Mouse (Mus musculus) CH12.LX (cell line): ENCODE data around the gene Dgat2l6. TPM values are rescaled to one million over a fixed set of nuclear protein-coding genes. Genes with fewer than 3 reads are reported as not detected.

ENCODE experiments used
- DNase-seq: peaks from one replicate; pipeline ENCODE4 v3.0.0-alpha.2; 2013; ENCODE audit errors: extremely low read depth
- H3K27ac ChIP-seq: 2 replicates; pipeline ENCODE4 v1.5.1; 2012; ENCODE audit warnings: low read depth, mild to moderate bottlenecking, control low read depth, moderate library complexity; ENCODE audit not compliant: insufficient read depth
- H3K27me3 ChIP-seq: replicated peaks from 2 replicates; pipeline ENCODE3; 2012; ENCODE audit warnings: inconsistent platforms
- H3K36me3 ChIP-seq, 2 experiments: replicated peaks in 1 of 2; 2 replicates each; pipeline versions ENCODE3 to v1.6.1; 2012; ENCODE audit warnings: inconsistent platforms in 1 of 2, low read length in 1 of 2, mild to moderate bottlenecking in 1 of 2, mixed read lengths in 1 of 2, moderate library complexity in 1 of 2; ENCODE audit not compliant: control insufficient read depth in 1 of 2, insufficient read depth in 1 of 2
- H3K4me1 ChIP-seq, 2 experiments: 2 replicates each; pipeline ENCODE4 v1.6.1; 2012; ENCODE audit warnings: inconsistent platforms in 1 of 2, moderate library complexity in 1 of 2; ENCODE audit not compliant: insufficient read depth in 2 of 2, control insufficient read depth in 1 of 2
- H3K4me2 ChIP-seq: 2 replicates; pipeline ENCODE4 v1.6.1; 2012; ENCODE audit warnings: low read depth, mild to moderate bottlenecking, control low read depth; ENCODE audit not compliant: poor library complexity, insufficient read depth, severe bottlenecking
- H3K4me3 ChIP-seq, 3 experiments: fragments of 150-350 bp in 1 of 3; sonication (generic) in 1 of 3; replicated peaks in 1 of 3; 2 replicates each; pipeline versions ENCODE3 to v1.5.1; 2011 to 2012; ENCODE audit warnings: low read depth in 2 of 3, low read length in 2 of 3, mild to moderate bottlenecking in 2 of 3, moderate library complexity in 2 of 3, control low read depth in 1 of 3, improper control_type of control experiment in 1 of 3, inconsistent platforms in 1 of 3, mixed read lengths in 1 of 3; ENCODE audit not compliant: poor library complexity in 1 of 3
- H3K79me2 ChIP-seq: replicated peaks from 2 replicates; pipeline ENCODE4 v1.6.1; 2012; ENCODE audit warnings: mild to moderate bottlenecking, moderate library complexity; ENCODE audit not compliant: control insufficient read depth, poor library complexity, insufficient read depth, severe bottlenecking; ENCODE audit errors: extremely low read depth
- H3K9ac ChIP-seq: 2 replicates; pipeline ENCODE4 v1.6.1; 2012; ENCODE audit warnings: low read depth, mild to moderate bottlenecking, control low read depth, moderate library complexity; ENCODE audit not compliant: insufficient read depth
- H3K9me3 ChIP-seq: replicated peaks from 2 replicates; pipeline ENCODE3; 2012; ENCODE audit warnings: low read length, inconsistent platforms, mixed read lengths
- BHLHE40 ChIP-seq: IDR thresholded peaks from 2 replicates; pipeline ENCODE4 v1.6.1; 2011; ENCODE audit warnings: mild to moderate bottlenecking, low read depth, low read length, improper control_type of control experiment
- CHD2 ChIP-seq: IDR thresholded peaks from 2 replicates; pipeline ENCODE4 v1.6.1; 2011; ENCODE audit warnings: low read length, improper control_type of control experiment
- ELF1 ChIP-seq: IDR thresholded peaks from 2 replicates; pipeline ENCODE4 v1.6.1; 2014; ENCODE audit warnings: low read depth, mild to moderate bottlenecking, inconsistent platforms, low read length, improper control_type of control experiment
- EP300 ChIP-seq: IDR thresholded peaks from 2 replicates; pipeline ENCODE4 v1.6.1; 2011; ENCODE audit warnings: low read length, improper control_type of control experiment
- ETS1 ChIP-seq: conservative IDR thresholded peaks from 2 replicates; pipeline ENCODE4 v1.6.1; 2012; ENCODE audit warnings: low read depth, mild to moderate bottlenecking, inconsistent platforms, low read length, improper control_type of control experiment, moderate library complexity
- HCFC1 ChIP-seq: IDR thresholded peaks from 2 replicates; pipeline ENCODE4 v1.6.1; 2012; ENCODE audit warnings: low read depth, mild to moderate bottlenecking, inconsistent platforms, low read length, improper control_type of control experiment
- IRF4 ChIP-seq: IDR thresholded peaks from 2 replicates; pipeline ENCODE4 v1.6.1; 2014; ENCODE audit warnings: low read depth, mild to moderate bottlenecking, inconsistent platforms, low read length, improper control_type of control experiment
- JUND ChIP-seq: conservative IDR thresholded peaks from 2 replicates; pipeline ENCODE4 v1.6.1; 2011; ENCODE audit warnings: low read depth, low read length, improper control_type of control experiment
- MAFK ChIP-seq: IDR thresholded peaks from 2 replicates; pipeline ENCODE4 v1.6.1; 2011; ENCODE audit warnings: low read length, improper control_type of control experiment; ENCODE audit not compliant: insufficient replicate concordance
- MAX ChIP-seq: IDR thresholded peaks from 2 replicates; pipeline ENCODE4 v1.6.1; 2011; ENCODE audit warnings: low read length, improper control_type of control experiment
- MEF2A ChIP-seq: IDR thresholded peaks from 2 replicates; pipeline ENCODE4 v1.6.1; 2014; ENCODE audit warnings: low read depth, mild to moderate bottlenecking, inconsistent platforms, low read length, improper control_type of control experiment, borderline replicate concordance
- MXI1 ChIP-seq: IDR thresholded peaks from 2 replicates; pipeline ENCODE4 v1.6.1; 2011; ENCODE audit warnings: mild to moderate bottlenecking, low read depth, low read length, improper control_type of control experiment
- POLR2AphosphoS2 ChIP-seq: IDR thresholded peaks from 2 replicates; pipeline ENCODE4 v1.6.1; 2011; ENCODE audit warnings: low read depth, low read length, improper control_type of control experiment
- RCOR1 ChIP-seq: conservative IDR thresholded peaks from 2 replicates; pipeline ENCODE4 v1.6.1; 2012; ENCODE audit warnings: low read depth, mild to moderate bottlenecking, inconsistent platforms, low read length, improper control_type of control experiment
- TCF12 ChIP-seq: IDR thresholded peaks from 2 replicates; pipeline ENCODE4 v1.6.1; 2014; ENCODE audit warnings: low read depth, mild to moderate bottlenecking, inconsistent platforms, low read length, improper control_type of control experiment
- UBTF ChIP-seq: IDR thresholded peaks from 2 replicates; pipeline ENCODE4 v1.6.1; 2012; ENCODE audit warnings: low read depth, mild to moderate bottlenecking, inconsistent platforms, low read length, improper control_type of control experiment, moderate library complexity
- dilution Hi-C: fragments of 300-500 bp; cut with MboI; formaldehyde crosslinking; loops from 2 replicates; pipeline ENCODE4 v1.14.3; 2020; ENCODE audit warnings: low sequenced_read_pairs; ENCODE audit not compliant: extremely low pct_unique_long_range_greater_than_20kb, extremely low pct_ligation_motif_present
- in situ Hi-C: fragments of 300-500 bp; cut with MboI; formaldehyde crosslinking; loops from 3 replicates; pipeline ENCODE4 v1.14.3; 2019; ENCODE audit warnings: low sequenced_read_pairs, low pct_ligation_motif_present, low pct_unique_long_range_greater_than_20kb, mixed read lengths
- polyA plus RNA-seq: library from polyadenylated mRNA; unstranded; fragments of >175 nt; gene quantifications from 2 replicates; pipeline ENCODE4 v1.2.1, GENCODE M21; 2012; ENCODE audit warnings: low read depth; ENCODE audit not compliant: insufficient read length
- total RNA-seq, 2 experiments: library from RNA; depleted of rRNA; stranded (reverse); fragments of 300-350 nt in 1 of 2; fragments of >200 nt in 1 of 2; gene quantifications; 2 replicates each; pipeline ENCODE4 v1.2.3; 2012 to 2014

The Dgat2l6 gene
- total and polyA plus RNA-seq, 3 experiments, result 0.07 TPM; not detected in 2

DNA sequence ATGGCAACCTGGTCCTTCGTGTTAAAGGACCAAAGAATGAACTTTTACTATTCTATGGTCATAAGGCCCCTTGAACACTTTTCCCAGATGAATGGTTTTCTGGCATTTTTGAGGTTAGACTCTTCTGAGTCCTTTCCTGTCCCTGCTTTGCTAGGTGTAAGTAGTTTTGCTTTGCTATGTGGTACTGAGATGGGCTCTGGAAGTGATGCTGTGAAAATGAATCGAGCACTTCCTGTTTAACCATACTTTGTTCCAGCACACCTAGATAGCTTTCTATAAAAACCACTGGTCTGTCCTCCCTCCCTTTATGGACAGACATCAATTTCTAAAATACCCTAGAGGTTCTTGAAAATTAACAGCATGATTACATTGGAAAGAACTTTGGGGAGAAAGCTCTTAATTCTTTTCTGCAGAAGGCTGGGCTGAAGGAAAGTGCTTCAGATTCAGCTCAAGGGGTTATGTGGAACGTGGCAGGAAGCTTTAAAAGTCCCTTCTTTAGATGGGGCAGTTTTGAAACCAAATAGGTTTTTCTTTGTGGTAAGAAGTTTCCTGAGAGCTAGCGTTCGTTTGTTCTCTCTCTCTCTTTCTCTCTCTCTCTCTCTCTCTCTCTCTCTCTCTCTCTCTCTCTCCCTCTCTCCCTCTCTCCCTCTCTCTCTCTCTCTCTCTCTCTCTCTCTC lies 20.3 kb upstream of the Dgat2l6 start:
- H3K4me1 ChIP-seq, result peaks cover 3 to 43% of the 10 kb centered on the region in 2 experiments; a peak in 3 of 4 replicates
- no peaks in the 10 kb centered on the region for H3K27me3 ChIP-seq
- in situ Hi-C loops, result no loop called here
- H3K27ac ChIP-seq, result no peak overlapping the region; the same call in 1 of the 2 replicates
- 0 out of 2 replicates have a peak, but pooled peaks have one; percentile 18 for TF ChIP-seq ELF1
- TF ChIP-seq UBTF, result no peak
- TF ChIP-seq, all 38 proteins: peak for 1
- H3K79me2 ChIP-seq, result no peaks in the 10 kb centered on the region
- no peak overlapping the region; the same call in 1 of the 2 replicates for H3K4me2 ChIP-seq
- dilution Hi-C loops, result no loop called here
- no peak overlapping the region for H3K9ac ChIP-seq
- H3K36me3 ChIP-seq, result peaks cover 5 to 35% of the 10 kb centered on the region in 2 experiments
- H3K9me3 ChIP-seq, result no peaks in the 10 kb centered on the region
- no peak for DNase-seq
- H3K4me3 ChIP-seq, result no peak overlapping the region

GRCm38 (mm10) chrX:100508164-100508563 lies 16.5 kb upstream of the Dgat2l6 start:
- Histone ChIP-seq H3K9me3 (no peaks in the 10 kb centered on the region), H3K79me2 (no peaks in the 10 kb centered on the region), H3K27ac (no peak overlapping the region), H3K4me1 (peaks cover 3 to 43% of the 10 kb centered on the region in 2 experiments; a peak in 3 of 4 replicates), H3K27me3 (no peaks in the 10 kb centered on the region), H3K4me3 (no peak overlapping the region), H3K9ac (no peak overlapping the region), H3K36me3 (peaks cover 5 to 29% of the 10 kb centered on the region in 2 experiments), H3K4me2 (no peak overlapping the region)
- TF ChIP-seq MAFK, result peak; percentile 41; the same call in 1 of the 2 replicates
- 0 out of 2 replicates have a peak, but pooled peaks have one; percentile 17 for TF ChIP-seq BHLHE40
- TF ChIP-seq MAX, result no peak
- TF ChIP-seq HCFC1, result no peak
- peak; percentile 86 for TF ChIP-seq IRF4
- no peak for TF ChIP-seq TCF12
- TF ChIP-seq RCOR1, result no peak
- peak; percentile 62; the same call in 1 of the 2 replicates for TF ChIP-seq MEF2A
- TF ChIP-seq POLR2AphosphoS2, result no peak
- TF ChIP-seq CHD2, result no peak
- TF ChIP-seq EP300, result peak; percentile 69
- peak; percentile 46; the same call in 1 of the 2 replicates for TF ChIP-seq ETS1
- TF ChIP-seq JUND, result 0 out of 2 replicates have a peak, but pooled peaks have one; percentile 26
- no peak for TF ChIP-seq MXI1
- dilution Hi-C loops, result no loop called here
- in situ Hi-C loops, result no loop called here
- peak; percentile 69 for DNase-seq
